Mouse (Mus musculus) right cerebral cortex, postnatal 14 days (tissue): ENCODE results near the gene 2010111I01Rik.

Source experiments
- DNase-seq: peaks from one replicate; pipeline ENCODE4 v3.0.0; 2022

2010111I01Rik gene

DNA sequence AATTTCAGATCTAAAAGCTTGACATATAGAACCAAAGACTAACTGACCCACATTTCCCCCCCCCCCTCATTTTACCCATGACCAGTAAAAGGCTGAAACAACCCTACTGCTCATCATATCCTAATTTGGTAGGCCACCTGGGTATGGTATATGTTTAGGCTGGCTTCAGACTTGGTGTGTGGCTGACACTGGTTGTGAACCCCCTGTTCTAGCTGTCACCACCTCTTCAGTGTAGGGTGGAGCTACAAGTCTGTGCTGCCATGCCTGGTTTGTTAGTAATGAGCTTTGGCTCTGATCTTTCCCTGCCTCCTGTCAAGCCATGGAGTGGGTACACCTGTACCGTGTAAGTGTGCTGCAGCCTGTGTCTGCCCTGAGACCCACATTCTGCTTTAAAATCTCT is 66.6 kb downstream of the 2010111I01Rik start:
- no peak for DNase-seq

DNA sequence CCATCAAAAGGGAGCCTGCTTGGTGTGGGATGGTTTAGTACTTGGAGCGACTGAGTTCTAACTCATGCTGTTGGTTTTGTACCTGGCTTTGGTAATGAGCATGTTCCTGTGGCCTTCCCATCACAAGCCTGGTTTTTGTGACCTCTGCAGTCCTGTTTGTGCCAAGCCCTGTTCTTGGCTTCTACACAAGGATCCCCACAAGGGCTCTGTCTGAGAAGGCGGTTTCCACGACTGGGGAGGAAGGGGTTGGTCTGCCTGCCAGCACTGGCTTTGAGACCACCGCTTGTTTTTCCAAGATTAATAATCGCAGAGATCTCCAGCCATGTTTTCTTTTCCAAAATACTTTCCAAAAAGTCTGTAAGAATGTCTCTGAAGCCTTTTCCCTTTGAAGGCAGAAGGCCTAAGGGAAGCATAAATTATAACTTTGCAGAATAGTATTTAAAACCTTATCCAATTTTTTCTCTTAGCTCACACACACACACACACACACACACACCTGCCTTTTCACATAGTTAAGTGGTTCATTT is 67.7 kb downstream of the 2010111I01Rik start:
- DNase-seq = no peak

DNA sequence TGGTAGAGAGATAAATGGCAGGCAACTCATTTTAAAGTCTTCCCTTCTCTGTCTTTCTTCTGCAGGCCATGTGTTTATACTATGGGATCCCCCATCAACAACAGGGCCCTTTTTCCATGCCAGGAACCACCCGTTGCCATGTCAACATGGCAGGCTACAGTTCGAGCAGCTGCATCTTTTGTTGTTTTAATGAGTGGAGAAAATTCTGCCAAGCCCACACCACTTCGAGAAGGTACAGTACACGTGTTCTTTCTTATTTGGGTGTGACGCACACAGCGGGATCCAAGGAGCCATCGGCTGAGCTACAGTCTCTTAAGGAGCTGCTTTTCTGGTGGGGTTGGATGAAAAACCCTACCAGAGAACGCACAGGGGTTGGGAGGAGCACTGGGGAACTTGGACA is 68.3 kb downstream of the 2010111I01Rik start:
- no peak for DNase-seq

DNA sequence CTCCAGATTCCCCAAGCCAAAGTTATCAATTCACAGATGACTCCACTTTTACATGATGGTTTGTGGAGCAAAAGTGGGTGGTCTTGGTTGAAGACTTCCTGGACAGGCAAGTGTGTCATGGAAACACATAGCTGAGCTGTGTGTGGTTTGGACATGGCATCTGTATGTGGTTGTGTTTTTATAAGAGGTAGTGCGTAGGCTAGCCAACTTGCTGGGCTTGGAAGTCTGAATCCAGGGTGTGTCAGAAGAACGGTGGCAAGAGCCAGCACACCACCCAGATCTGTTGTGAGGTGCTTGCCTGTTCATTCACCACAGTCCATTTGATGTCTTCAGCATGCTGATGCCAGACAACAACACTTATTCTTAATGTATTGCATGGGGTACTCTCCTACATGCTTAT is 68.7 kb downstream of the 2010111I01Rik start:
- no peak for DNase-seq

DNA sequence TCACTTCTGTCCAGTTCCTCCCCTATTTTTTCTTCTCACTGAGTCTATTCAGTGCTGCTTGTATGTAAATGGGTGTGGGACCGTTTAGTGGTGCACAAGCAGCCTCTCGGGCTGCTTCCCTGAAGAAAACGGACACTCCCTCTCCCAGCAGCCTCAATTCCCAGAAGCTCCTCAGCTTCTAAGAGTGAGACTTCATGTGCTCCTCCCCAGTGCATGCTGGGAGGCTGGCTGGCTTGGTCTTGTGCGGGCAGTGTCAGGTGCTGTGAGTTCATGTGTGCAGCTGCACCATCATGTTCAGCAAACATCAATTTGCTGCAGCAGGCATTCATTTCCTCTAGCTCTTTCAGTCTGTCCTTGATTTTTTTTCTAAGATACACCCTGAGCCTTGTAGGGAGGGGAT is 70.0 kb downstream of the 2010111I01Rik start:
- DNase-seq = no peak

DNA sequence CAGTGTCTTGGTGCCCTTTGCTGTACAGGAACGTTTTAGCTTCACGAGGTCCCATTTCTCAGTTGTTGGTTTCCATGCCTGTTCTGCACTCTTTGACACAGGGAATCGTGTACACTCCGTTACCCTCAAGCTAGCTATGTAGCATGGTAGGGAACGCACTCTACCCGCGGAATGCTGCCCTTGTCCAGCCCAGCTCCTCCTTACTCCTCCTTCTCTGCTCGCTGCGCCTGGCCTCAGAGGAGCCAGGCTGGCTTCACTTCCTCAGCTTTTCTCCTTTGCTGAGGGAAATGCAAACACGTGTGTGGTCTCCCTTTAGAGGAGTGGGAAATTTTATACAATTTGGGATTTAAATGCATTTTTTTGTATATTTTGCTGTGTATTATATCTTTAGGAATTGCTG is 73.2 kb downstream of the 2010111I01Rik start:
- no peak for DNase-seq

DNA sequence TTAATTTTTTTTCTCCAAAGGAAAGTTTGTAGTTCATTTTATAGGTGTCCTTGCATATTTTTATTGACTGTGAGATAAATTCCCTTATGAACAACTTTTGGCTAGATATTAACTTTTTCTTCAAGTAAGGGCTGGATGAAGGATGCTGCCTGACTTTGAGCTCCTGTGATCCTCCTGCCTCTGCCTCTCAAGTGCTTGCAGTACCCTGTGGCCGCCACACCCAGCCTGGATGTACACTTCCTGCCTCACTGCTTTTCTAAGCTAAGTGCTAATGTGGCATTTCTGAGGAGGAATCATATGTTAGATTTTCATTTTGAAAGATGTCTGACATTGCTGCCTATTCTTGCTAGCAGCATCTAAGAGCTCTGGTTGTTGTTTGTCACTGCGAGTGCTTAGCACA is 73.7 kb downstream of the 2010111I01Rik start:
- DNase-seq = no peak

DNA sequence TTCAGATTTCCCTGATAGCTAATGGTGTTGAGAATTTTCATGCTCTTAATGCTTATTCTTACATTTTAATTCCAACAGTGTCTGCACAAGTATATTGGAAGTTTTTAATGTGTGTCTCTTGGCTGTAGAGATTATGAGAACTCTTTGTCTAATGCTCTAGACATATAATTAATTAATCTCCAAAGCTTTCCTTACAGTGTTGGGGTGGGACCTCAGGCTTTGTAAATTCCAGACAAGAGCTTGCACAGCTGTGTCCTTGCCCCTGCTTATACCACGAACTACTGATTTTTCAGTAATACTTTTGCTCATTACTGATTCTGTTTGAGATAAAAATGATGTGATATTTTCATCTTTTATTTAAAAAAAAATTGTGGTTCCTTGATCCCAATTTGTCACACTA is 74.2 kb downstream of the 2010111I01Rik start:
- DNase-seq = no peak

DNA sequence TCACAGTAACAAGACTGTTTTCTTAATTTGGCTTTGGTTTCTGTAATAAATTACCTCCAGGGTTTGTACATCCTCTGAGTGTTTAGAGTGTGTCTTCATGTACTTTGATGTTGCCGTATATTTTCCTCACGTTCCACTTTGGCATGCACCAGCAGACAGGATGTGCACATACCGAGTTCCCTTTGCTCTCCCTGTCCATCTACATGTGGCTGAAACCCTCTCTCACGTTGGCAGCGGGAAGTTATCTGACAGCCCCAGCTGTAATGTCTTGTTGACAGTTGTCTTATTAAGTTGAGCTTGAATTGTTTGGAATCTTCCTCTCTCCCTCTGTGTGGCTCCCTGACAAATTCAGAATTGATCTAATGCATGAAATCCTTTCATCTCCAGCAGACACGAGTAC is 74.6 kb downstream of the 2010111I01Rik start:
- DNase-seq = no peak

DNA sequence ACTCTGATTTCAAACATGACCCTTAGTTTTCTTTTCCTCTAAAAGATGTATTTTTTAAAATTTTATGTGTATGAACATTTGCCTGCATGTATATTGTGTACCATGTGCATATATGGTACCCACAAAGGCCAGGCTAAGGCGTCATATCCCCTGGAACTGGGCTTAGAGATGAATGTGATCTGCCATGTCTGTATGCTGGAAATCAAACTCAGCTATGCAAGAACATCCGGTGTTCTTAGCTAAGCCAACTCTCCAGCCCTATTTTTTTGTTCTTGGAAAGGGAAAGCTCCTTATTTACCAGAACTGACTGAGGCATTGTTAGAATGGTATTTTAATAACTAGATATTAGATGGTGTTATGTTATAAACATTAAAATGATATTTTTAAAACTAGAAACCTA is 75.2 kb downstream of the 2010111I01Rik start:
- DNase-seq = no peak

DNA sequence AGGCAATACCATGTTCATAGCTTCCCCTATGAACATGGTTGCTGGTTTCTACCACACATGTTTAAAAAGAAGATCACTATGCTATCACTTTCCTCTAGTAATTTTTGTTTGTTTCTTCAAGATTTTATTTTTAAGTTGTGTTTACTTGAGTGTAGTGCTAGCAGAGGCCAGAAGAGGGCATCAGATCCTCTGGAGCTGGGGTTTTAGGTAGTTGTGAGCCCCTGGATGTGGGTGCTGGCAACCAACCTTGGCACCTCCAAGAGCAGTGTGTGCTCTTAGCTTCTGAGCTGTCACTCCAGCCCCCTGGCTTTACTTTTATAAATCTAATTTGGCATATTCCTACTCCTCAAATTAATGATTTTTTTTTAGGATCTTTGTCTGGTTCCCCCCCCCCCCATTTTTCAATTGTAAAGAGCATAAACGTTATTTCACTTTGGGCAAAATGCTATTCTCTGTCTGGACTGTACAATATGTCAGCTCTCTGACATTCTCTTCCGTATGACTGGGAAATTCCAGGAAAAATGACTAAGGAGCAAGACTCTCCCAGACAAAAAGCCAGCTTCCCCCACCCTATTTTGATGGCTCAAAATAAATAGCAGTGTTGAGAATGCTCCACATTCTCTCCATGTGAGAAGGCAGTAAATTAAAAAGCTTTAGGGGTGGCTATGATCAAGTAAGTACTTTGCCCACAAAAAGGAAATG is 81.0 kb downstream of the 2010111I01Rik start:
- no peak for DNase-seq

DNA sequence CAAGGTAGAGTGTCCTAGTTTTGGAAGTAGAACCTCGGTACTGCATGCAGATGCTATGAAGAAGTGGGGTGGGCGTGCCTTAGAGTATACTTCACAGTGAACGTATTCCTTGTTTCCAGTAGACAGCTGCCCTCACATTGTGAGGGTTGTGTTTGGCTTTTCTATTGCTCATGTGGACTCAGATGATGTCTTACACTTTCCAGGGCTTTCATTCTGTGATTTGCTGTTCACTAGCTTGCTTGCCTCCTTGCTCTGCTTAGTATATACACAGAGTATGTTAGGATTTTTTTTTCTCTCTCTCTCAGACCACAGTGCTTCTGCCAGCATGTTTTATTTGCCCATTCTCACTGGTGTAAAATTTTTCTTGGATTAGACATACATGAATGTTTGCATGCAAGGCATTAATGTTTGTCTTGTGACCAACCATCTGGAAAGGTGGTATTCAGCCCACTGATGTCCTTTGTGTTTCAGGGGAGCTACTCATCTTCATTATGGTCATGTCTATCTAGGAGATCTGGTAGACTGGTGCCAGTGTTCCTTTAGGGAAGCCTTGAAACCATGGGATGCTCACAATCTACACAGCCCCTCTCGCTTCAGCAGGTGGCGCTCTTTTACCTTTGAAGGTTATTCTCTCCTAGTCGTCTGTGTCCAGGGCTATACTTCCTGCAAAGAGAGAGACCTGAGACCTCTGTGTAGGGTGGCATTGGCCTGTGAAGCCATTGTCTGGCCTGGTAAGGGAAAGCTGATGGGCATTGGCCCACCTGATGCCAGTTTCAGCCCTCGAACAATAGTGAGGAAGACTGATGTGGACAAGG is 81.7 kb downstream of the 2010111I01Rik start:
- DNase-seq = peak; percentile 67

DNA sequence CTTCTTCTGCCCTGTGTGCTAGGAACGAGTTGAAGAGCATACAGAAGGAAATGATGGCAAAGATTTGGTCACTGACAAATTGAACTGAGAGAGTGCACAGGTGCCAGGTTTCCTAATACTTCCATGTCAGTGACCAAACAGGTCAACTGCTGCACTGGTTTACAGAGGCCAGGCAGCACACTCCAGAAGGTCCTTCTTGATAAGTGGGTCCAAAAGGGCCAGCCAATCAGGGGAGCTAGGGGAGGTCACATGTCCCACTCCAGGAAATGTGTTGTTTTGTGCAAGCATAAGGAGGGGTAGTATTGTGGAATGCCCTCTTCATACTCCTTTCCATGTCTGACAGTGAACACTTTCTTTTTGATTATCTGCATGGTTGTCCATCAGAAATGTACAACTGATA is 99.0 kb downstream of the 2010111I01Rik start:
- DNase-seq = no peak

DNA sequence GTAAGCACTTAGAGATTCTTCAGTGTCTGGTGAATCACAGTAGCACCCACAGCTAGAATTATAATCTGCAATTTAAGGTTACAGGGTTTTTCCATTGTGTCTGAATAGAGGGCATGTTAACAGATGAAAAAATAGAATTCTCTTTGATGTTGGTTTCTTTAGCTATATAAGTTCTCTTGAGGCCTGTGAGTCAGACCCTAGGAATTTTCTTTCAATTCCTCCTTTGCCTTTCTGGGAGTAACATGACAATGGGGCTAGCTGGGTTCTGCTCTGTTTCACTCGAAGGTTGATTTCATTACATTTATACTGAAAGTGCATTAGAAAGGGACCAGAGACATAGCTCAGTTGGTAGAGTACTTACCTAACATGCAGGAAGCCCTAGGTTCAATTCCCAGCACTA is 101.9 kb downstream of the 2010111I01Rik start:
- DNase-seq = no peak

DNA sequence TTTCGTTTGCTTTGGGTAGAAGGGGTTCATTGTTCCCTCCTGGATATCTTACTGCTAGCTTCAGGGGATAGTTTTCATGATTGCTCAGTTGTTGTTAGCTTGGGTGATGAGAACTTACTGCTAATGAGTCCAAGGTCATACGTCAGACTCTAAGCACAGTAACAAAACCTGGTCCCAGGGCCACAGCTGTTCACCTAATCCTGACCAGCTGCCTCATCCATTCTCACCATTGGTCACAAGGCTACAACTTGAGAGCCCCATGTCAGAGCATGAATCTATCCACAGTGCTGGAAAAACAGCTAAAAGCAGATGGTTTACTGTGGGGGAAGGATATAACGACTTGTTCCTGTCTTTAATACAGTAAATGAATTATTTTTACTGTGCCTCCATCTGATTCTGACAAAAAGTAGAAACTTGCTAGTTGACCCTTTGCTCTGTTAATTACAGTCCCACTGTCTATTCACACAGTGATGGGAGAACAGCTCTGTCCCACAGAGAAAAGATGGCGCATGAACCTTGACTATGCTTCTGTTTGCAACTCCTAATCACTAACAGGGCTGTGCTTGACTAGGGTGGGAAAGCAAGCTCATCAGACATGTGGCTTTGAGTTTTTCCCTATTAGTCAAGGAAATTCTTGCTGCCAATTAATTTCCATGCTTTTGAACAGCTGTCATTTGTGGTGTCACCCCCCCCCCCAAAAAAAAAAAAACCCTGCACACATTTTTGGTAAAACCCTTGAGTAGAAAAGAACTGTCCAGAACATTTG is 103.9 kb downstream of the 2010111I01Rik start:
- DNase-seq = no peak

DNA sequence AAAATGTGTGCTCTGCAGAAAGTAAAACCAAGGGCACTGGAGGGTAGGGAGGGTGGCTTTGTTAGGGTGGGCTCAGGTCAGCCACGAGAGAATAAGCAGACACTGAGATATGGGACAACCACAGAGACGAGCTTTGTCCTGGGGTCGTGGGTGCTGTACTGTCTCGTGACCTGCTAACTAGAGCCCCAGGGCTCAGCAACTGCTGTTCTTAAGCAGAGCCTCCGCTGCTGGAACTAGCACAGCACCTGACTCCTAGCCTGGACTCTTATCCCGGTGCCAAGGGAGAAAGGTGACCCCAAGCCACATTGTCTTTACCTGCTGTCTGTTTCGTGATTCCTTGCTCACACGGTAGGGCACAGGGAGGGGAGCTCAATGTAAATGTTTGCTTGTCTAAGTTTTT is 107.2 kb downstream of the 2010111I01Rik start:
- no peak for DNase-seq

DNA sequence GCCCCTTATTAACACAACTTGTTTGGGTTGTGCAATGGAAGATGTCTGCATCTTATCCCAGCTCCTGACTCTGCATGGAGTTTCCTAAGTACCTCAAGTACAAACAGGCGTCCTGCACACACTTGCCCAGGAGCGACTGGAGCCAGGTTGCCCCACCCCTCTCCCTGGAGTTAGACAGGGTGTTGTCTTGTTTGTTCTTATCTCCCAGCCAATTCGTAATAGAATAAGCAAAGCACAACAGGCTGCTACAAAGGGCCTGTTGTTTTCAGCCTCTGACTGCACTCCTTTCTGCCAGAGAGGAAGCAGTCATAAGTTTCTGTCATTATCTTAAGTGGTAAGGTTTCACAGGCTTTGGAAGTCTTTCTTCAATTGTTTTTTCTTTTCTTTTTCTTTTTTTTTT is 107.7 kb downstream of the 2010111I01Rik start:
- no peak for DNase-seq

DNA sequence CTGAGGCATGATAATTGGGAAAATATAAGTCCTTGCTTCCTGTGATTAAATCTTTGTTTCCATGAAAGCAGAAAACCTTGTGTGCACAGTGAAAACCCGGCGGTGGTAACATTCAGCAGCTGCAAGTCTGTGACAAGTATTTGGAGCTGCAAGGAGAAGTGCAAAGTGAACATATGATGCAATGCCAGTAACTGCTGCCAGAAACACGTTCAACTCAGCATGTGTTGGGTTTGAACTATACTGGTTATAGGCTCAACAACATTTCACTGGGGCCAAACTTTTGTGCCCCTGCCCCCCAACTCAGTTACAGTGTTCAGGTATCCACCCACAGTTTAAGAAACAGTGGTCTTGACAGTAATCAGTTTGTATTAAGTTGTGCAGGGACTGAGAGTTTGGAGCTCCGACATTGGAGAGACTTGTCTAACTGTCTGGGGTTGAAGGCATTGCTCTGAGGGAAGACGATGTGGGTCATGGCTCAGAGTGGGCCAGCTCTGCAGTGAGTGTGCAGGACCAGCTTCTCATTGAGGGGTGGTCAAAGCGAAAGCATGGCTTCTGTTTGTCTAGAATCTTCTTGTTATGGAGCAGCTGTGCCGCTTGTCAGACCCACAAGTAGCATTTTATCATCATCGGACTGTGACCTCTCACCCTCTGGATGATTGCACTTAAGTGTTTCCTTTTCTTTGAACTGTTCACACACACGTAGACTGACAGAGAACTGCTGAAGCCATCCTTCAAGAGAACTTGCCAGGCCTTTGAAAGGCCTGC is 109.4 kb downstream of the 2010111I01Rik start:
- no peak for DNase-seq

DNA sequence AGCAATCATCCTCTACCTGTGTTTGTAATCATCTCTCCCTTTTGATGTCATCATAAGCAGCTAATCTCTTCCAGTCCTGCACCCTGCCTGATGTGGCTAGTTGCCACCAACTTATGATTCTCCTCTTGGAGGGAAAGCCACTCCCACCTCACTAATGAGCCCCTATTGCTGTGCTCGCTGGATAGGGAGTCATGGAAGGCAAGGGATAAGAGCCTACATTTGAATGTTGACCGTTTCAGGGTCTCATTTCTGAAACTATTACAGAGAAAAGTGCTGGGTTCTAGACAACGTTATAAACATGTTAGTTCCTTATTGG is 109.9 kb downstream of the 2010111I01Rik start:
- no peak for DNase-seq

DNA sequence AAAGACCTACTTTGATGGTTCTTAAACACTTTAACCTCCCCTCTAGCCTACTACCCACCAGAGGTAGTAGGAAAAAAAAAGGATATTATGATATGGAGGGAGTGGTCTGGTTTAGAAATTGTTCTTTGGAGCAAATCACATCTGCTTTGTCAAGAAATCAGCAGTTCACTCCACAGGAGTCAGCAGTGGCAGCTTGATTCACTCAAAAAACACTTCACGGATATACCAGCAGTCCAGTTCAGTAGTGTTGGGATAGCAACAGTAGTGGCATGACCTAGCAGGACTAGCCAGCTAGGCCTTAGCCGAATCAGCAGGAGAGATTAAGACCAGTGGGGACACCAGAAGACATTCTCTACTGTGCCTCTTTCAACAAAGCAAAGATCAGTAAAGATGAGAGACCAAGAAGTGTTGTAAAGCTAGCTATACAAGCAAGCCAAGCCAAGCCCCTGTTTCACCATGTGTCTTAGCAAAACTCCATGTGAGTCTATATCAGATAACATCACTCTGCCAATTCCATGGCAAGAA is 110.7 kb downstream of the 2010111I01Rik start:
- DNase-seq = no peak

DNA sequence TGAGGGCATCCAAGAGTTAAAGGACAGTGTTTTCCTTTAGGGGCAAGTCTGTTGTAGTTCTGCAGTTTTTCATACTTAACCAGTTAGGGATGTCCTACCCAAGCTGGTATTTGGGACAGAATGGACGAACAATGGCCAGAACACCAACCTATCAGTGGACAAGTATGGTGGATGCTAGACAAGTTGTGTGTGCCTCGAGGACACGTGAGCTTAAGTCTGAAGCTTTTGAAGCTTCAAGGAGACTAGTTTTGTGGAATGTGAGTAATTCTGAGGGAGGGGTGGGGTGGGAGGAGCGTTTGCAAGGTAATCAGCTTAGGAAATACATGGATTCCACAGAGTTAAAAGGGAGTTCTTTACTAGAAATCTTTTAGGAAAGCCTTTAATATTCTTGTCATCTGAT is 115.5 kb downstream of the 2010111I01Rik start:
- no peak for DNase-seq

DNA sequence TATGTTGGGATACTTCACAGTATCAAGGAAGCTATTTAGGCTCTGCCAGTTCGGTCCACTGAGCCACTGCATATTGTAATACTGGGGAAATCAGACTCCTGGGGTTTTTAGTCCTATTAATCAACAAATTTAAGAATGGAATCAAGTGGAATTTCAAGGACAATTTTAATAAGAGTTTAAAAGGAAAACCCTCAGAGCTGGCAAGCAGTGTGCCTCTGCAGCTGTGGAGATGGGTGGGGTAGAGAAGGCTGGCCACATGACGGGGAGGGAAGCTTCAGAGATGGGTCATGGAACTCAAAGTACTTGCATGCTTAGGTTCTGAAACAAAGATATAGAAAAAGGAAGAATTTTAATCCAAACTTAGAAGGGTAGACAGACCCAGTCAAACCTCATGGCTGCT is 116.1 kb downstream of the 2010111I01Rik start:
- no peak for DNase-seq
